Mouse (Mus musculus) CH12.LX (cell line): ENCODE data around the gene Pex13.

Source experiments
- CTCF ChIP-seq, 2 experiments: IDR thresholded peaks in 1 of 2; conservative IDR thresholded peaks in 1 of 2; 2 replicates each; pipeline ENCODE4 v1.5.1; 2011 to 2012; ENCODE audit warnings: low read depth in 2 of 2, low read length in 2 of 2, improper control_type of control experiment in 1 of 2, inconsistent platforms in 1 of 2, mild to moderate bottlenecking in 1 of 2, moderate library complexity in 1 of 2
- HCFC1 ChIP-seq: IDR thresholded peaks from 2 replicates; pipeline ENCODE4 v1.6.1; 2012; ENCODE audit warnings: low read depth, mild to moderate bottlenecking, inconsistent platforms, low read length, improper control_type of control experiment
- NRF1 ChIP-seq: IDR thresholded peaks from 2 replicates; pipeline ENCODE4 v1.6.1; 2014; ENCODE audit warnings: low read depth, mild to moderate bottlenecking, inconsistent platforms, low read length, improper control_type of control experiment, moderate library complexity
- POLR2A ChIP-seq: IDR thresholded peaks from 2 replicates; pipeline ENCODE4 v1.6.1; 2011; ENCODE audit warnings: low read depth, mild to moderate bottlenecking, improper control_type of control experiment, low read length
- TBP ChIP-seq: conservative IDR thresholded peaks from 2 replicates; pipeline ENCODE4 v1.6.1; 2011; ENCODE audit warnings: low read depth, low read length, improper control_type of control experiment
- UBTF ChIP-seq: IDR thresholded peaks from 2 replicates; pipeline ENCODE4 v1.6.1; 2012; ENCODE audit warnings: low read depth, mild to moderate bottlenecking, inconsistent platforms, low read length, improper control_type of control experiment, moderate library complexity
- USF1 ChIP-seq: IDR thresholded peaks from 2 replicates; pipeline ENCODE4 v1.6.1; 2014; ENCODE audit warnings: low read depth, mild to moderate bottlenecking, inconsistent platforms, low read length, improper control_type of control experiment

DNA sequence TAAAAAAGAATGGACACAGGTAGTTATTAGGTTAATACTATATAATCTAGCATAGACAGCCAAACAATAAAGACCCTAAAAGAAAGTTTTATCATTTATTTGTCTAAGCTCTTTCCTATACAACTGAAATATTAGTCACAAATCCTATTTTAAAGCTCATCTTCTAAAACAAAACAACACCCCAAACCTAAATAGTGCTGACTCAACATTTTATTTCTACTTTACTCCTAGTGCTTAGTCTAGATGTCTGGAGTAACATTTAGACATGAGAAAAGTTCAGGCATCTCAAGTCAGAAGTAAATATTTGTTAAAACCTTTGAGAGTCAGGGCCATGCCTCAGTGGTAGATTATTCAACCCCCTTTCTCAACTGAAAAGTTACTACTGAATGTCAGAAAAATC is 18.3 kb downstream of the Pex13 start:
- TF ChIP-seq NRF1 (no peak), POLR2A (no peak), HCFC1 (no peak), USF1 (no peak), UBTF (no peak), CTCF (conservative IDR thresholded peaks at IDR 0.05 in 1 of 2, IDR thresholded peaks at IDR 0.05 in 1 of 2; ENCODE audit: low read depth in 2 of 2, low read length in 2 of 2) (no peak), TBP (no peak)
